Mouse (Mus musculus) G1E (cell line): ENCODE results near the gene Antxr1.

Experiments
- CTCF ChIP-seq: IDR thresholded peaks from 2 replicates; pipeline ENCODE4 v1.5.1; 2012; ENCODE audit warnings: low read depth, low read length, inconsistent platforms, mixed read lengths
- GATA2 ChIP-seq: IDR thresholded peaks from 2 replicates; pipeline ENCODE4 v1.6.1; 2012; ENCODE audit warnings: low read depth, low read length, inconsistent platforms, borderline replicate concordance
- TAL1 ChIP-seq: conservative IDR thresholded peaks from 2 replicates; pipeline ENCODE4 v1.6.1; 2012; ENCODE audit warnings: low read depth, low read length, inconsistent platforms, mixed read lengths

- TF ChIP-seq CTCF (no peak), TAL1 (no peak), GATA2 (no peak)
Observed at GRCm38 (mm10) chr6:87202048-87202605, 133.5 kb downstream of the Antxr1 start.
